Mouse (Mus musculus) heart, adult 2 months (tissue): ENCODE results near the gene Bche. TPM values are rescaled to one million over a fixed set of nuclear protein-coding genes. Genes with fewer than 3 reads are reported as not detected.

ENCODE experiments used
- DNase-seq, 2 experiments: peaks; one replicate each; pipeline ENCODE4 v3.0.0; 2021
- H3K27ac ChIP-seq: fragments of 200-600 bp; 2 replicates; pipeline ENCODE4 v1.8.1; 2022
- H3K27me3 ChIP-seq: fragments of 200-500 bp; 2 replicates; pipeline ENCODE4 v1.6.1; 2012; ENCODE audit warnings: mild to moderate bottlenecking, low read length, inconsistent platforms, mixed read lengths; ENCODE audit not compliant: control insufficient read depth, insufficient read depth
- H3K36me3 ChIP-seq: fragments of 200-500 bp; 2 replicates; pipeline ENCODE4 v1.6.1; 2012; ENCODE audit warnings: low read length, inconsistent platforms; ENCODE audit not compliant: control insufficient read depth, insufficient read depth
- H3K4me1 ChIP-seq: fragments of 200-500 bp; 2 replicates; pipeline ENCODE4 v1.6.1; 2011; ENCODE audit warnings: low read length; ENCODE audit not compliant: control insufficient read depth, insufficient read depth
- H3K4me3 ChIP-seq: fragments of 200-600 bp; 2 replicates; pipeline ENCODE4 v1.8.1; 2022
- H3K79me2 ChIP-seq: fragments of 200-500 bp; replicated peaks from 2 replicates; pipeline ENCODE4 v1.6.1; 2012; ENCODE audit warnings: mild to moderate bottlenecking, inconsistent platforms, low read length, moderate library complexity, mixed read lengths; ENCODE audit not compliant: control insufficient read depth, insufficient read depth
- H3K9ac ChIP-seq: fragments of 200-500 bp; 2 replicates; pipeline ENCODE4 v1.6.1; 2012; ENCODE audit warnings: low read depth, mild to moderate bottlenecking, control low read depth, inconsistent platforms, low read length, mixed read lengths
- CTCF ChIP-seq: fragments of 200-600 bp; IDR thresholded peaks from 2 replicates; pipeline ENCODE4 v1.8.1; 2022; ENCODE audit warnings: antibody characterized with exemption, mild to moderate bottlenecking, moderate library complexity
- EP300 ChIP-seq: fragments of 200-500 bp; IDR thresholded peaks from 2 replicates; pipeline ENCODE4 v1.6.1; 2011; ENCODE audit warnings: low read depth, low read length, control low read depth; ENCODE audit not compliant: insufficient read depth
- POLR2A ChIP-seq: fragments of 200-500 bp; IDR thresholded peaks from 2 replicates; pipeline ENCODE4 v1.6.1; 2011; ENCODE audit warnings: mild to moderate bottlenecking, low read depth, low read length, control low read depth; ENCODE audit not compliant: insufficient read depth
- WGBS: fragments of 180-500 bp; shearing (Covaris S2); methylation state at CpG from one replicate; pipeline ENCODE4 v1.1.7; 2018; 5-methylcytosine and 5-hydroxymethylcytosine counted together
- intact Hi-C: fragments of 180-260 bp; cut with DNase I; formaldehyde crosslinking; loops from one replicate; pipeline ENCODE4 v1.15.1; 2025
- polyA plus RNA-seq: library from polyadenylated mRNA; depleted of rRNA; stranded (reverse); fragments of >200 nt; gene quantifications from 2 replicates; pipeline ENCODE4 v1.2.3, GENCODE M21; 2012
- total RNA-seq, 2 experiments: library from RNA; stranded (reverse); gene quantifications; 2 replicates each; pipeline ENCODE4 v1.2.3; 2021

The Bche gene
- total and polyA plus RNA-seq, 3 experiments, result 4.0 to 14.1 (median 11.9) TPM

- Histone ChIP-seq H3K4me3 (no peak overlapping the region), H3K79me2 (no peaks in the 10 kb centered on the region), H3K4me1 (no peaks in the 10 kb centered on the region), H3K27me3 (no peaks in the 10 kb centered on the region), H3K36me3 (no peaks in the 10 kb centered on the region), H3K27ac (no peak overlapping the region), H3K9ac (no peak overlapping the region)
- DNase-seq, result no peak
- intact Hi-C loops, result no loop called here
- 42% methylated on average over 1 of the region's 1 CpGs for WGBS
- TF ChIP-seq POLR2A (no peak), CTCF (no peak), EP300 (no peak)
Measured at GRCm38 (mm10) chr3:73673333-73673732, 34.9 kb downstream of the Bche start.

- no peaks in the 10 kb centered on the region for H3K27me3 ChIP-seq
- H3K36me3 ChIP-seq, result no peaks in the 10 kb centered on the region
- H3K27ac ChIP-seq, result no peak overlapping the region
- TF ChIP-seq CTCF, result no peak
- no peak for TF ChIP-seq EP300
- no peak for TF ChIP-seq POLR2A
- intact Hi-C loops, result no loop called here
- no peak for DNase-seq
- H3K4me1 ChIP-seq, result no peaks in the 10 kb centered on the region
- no peak overlapping the region for H3K9ac ChIP-seq
- no peaks in the 10 kb centered on the region for H3K79me2 ChIP-seq
- WGBS, result 46% methylated on average over 5 of the region's 5 CpGs
- no peak overlapping the region for H3K4me3 ChIP-seq
Measured at GRCm38 (mm10) chr3:73668172-73668571, 40.0 kb downstream of the Bche start.

- Histone ChIP-seq H3K36me3 (no peaks in the 10 kb centered on the region), H3K4me1 (no peaks in the 10 kb centered on the region), H3K27ac (no peak overlapping the region), H3K79me2 (no peaks in the 10 kb centered on the region), H3K9ac (no peak overlapping the region), H3K4me3 (no peak overlapping the region), H3K27me3 (no peaks in the 10 kb centered on the region)
- TF ChIP-seq EP300 (no peak), CTCF (no peak), POLR2A (no peak)
- WGBS, result 94% methylated on average over 3 of the region's 3 CpGs
- DNase-seq, result no peak
- intact Hi-C loops, result no loop called here
Measured at GRCm38 (mm10) chr3:73667245-73668131, 40.7 kb downstream of the Bche start.

- TF ChIP-seq EP300 (no peak), POLR2A (no peak), CTCF (no peak)
- Histone ChIP-seq H3K79me2 (no peaks in the 10 kb centered on the region), H3K27me3 (no peaks in the 10 kb centered on the region), H3K27ac (no peak overlapping the region), H3K4me1 (no peaks in the 10 kb centered on the region), H3K4me3 (no peak overlapping the region), H3K9ac (no peak overlapping the region), H3K36me3 (no peaks in the 10 kb centered on the region)
- intact Hi-C loops, result no loop called here
- DNase-seq, result no peak
Measured at GRCm38 (mm10) chr3:73650281-73650680, 57.9 kb downstream of the Bche start.

DNA sequence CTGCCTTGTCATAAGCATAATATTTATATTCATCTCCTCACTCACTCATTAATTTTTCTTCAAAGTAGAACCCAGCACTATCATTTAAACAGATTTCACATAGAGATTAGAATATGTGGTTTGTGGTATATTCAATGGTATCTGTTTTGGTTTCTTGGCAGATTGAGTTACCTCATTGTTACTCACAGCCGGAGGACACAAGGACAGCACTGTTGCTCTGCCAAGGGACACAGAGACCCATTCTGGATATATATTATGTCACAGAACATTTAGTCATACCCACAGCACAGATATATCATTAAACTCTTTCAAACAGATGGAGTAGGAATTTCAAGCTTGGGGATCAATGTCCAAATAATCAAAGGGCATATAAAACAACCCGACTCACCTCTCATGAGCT lies 61.2 kb downstream of the Bche start:
- Histone ChIP-seq H3K27ac (no peak overlapping the region), H3K79me2 (no peaks in the 10 kb centered on the region), H3K27me3 (no peaks in the 10 kb centered on the region), H3K4me3 (no peak overlapping the region), H3K4me1 (no peaks in the 10 kb centered on the region), H3K36me3 (no peaks in the 10 kb centered on the region), H3K9ac (no peak overlapping the region)
- intact Hi-C loops, result no loop called here
- no peak for DNase-seq
- TF ChIP-seq EP300, result no peak
- no peak for TF ChIP-seq CTCF
- TF ChIP-seq POLR2A, result no peak
- 82% methylated on average over 2 of the region's 2 CpGs for WGBS

DNA sequence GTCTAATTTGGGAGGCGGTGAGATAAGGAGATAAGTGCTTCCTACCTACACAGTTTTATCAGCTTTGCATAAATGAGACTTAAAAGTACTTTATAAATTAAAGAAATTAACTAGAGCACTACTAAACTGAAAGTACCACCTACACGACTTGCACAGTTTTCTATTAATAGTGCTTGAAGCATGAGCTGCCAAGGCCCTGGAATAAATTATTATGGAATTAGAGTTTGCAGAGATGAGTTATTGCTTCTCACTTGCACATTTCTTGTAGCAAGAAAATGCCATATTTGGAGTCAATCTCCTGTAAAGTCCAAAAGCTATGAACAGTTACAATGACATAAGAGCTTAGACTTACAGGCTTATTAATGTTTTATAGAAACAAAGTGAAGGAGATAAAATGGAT lies 96.8 kb downstream of the Bche start:
- 59% methylated on average over 2 of the region's 2 CpGs for WGBS
- no peaks in the 10 kb centered on the region for H3K4me1 ChIP-seq
- no peak overlapping the region for H3K4me3 ChIP-seq
- H3K9ac ChIP-seq, result no peak overlapping the region
- intact Hi-C loops, result no loop called here
- no peaks in the 10 kb centered on the region for H3K79me2 ChIP-seq
- no peak for TF ChIP-seq POLR2A
- no peak for TF ChIP-seq EP300
- TF ChIP-seq CTCF, result no peak
- H3K27ac ChIP-seq, result no peak overlapping the region
- no peaks in the 10 kb centered on the region for H3K27me3 ChIP-seq
- H3K36me3 ChIP-seq, result no peaks in the 10 kb centered on the region
- DNase-seq, result no peak
